Mouse (Mus musculus) heart, postnatal 10 days (tissue): ENCODE measurements around the gene Csnk2a1. TPM values are rescaled to one million over a fixed set of nuclear protein-coding genes. Genes with fewer than 3 reads are reported as not detected.
A peak's percentile ranks its signal among the peaks of the same experiment; 100 is the strongest.
"Not testable (repeated sequence)": the region's sequence is repeated elsewhere in the genome, so short reads cannot be mapped to it uniquely, and the experiment has no call there.

ENCODE experiments used
- DNase-seq, 2 experiments: peaks; one replicate each; pipeline ENCODE4 v3.0.0; 2021
- intact Hi-C: fragments of 180-260 bp; cut with DNase I; formaldehyde crosslinking; loops from one replicate; pipeline ENCODE4 v1.15.1; 2025
- total RNA-seq, 2 experiments: library from RNA; stranded (reverse); gene quantifications; 2 replicates each; pipeline ENCODE4 v1.2.3; 2021

Csnk2a1 gene
- total RNA-seq, 2 experiments from 2014 or later = 106 to 107 TPM

DNA sequence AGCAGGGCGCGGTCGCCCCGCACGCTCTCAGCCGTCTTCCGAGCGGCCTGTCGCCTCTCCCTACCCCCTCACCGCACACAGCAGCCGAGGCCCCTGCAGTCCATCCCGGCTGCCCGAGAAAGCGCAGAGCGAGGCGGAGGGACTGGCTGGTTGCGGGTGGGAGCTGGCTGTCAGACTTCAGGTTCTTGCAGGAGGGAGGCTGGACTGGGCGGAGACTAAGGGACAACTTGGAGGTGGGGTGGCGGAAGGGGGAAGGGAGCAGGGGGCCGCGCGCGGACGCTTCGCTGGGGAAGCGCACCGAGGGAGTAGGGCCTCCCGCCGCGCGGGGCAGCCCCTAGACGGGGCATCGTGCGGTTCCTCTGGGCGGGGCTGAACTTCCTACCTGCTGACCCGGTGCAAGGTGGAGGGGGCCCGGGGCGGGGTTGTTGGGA, 427 bp downstream of the Csnk2a1 start:
- DNase-seq = peak; percentile 82 to 83
- intact Hi-C loops = no loop called here

DNA sequence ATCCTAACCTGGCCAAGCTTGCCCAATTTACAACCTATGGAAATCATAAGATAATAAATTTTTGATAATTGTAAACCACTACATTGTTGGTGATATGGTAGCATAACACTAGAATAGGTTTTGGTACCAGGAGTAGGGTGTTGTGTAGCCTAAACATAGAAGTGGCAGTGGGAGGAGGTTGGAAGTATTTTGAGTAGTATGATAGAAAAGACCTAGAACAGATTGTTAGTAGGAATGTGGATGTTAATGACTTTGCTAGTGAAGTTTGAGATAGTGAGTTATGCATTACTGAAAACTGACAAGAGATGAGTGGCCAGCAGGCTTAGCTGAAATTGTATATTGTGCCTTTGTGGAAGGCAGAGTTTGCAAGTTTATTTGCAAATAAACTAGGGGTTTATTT, 3.4 kb downstream of the Csnk2a1 start:
- no peak for DNase-seq
- intact Hi-C loops = no loop called here

- intact Hi-C loops = no loop called here
- no peak for DNase-seq
These were observed 11.3 kb downstream of the Csnk2a1 start for GRCm38 (mm10) chr2:152237926-152238325.

DNA sequence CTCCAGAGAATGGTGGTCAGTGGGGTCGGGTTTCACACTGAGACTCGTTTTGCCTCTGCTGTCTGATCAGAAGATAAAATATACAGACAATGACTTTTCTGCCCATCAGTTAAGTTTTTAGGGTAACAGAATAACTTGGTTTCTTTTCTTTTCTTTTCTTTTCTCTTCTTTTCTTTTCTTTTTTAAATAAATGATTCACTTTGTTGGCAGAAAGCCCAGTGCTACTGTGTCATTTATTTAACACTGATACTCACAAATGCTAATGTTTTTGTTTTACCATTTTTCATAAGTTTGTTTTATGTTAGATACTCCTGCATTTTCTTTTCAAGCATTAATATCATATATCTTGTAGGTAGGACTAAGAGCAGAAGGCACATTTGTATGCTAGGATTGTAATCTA, 13.9 kb downstream of the Csnk2a1 start:
- no peak for DNase-seq
- intact Hi-C loops = no loop called here

DNA sequence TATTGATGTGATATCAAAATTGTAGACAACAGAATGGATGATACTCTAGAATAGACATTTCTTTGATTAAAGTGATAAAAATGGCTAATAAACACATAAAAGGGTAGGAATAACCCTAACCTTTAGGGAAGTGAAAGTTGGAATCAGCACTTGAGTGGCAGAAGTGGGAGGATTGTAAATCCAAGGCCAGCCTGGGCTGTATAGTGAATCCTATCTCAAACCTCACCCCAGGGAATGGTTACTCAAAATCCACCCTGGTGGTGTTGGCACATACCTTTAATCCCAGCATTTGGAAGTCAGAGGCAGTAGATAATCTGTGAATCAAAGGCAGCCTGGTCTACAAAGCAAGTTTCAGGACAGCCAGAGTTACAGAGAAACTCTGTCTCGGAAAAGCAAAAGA, 20.6 kb downstream of the Csnk2a1 start:
- intact Hi-C loops = no loop called here
- DNase-seq = no peak

GRCm38 (mm10) chr2:152250511-152250910, 23.9 kb downstream of the Csnk2a1 start:
- no peak for DNase-seq
- intact Hi-C loops = no loop called here

DNA sequence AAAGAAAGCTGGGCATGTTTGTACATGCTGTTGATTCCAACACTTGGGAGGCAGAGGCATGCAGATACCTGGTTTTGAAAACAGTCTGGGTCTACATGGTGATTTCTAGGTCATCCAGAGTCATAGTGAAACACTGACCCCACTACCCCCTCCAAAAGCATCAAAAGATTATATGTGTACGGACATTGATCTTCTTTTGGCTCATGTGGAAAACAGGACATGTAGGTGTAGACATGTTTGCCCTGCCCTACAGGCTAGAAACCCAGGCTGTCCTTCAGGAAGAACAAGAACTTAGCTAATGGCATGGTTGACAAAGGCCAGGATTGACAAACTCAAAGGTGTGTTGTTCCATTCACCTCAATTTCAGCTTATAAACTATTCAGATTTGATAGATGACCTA, 33.1 kb downstream of the Csnk2a1 start:
- no peak for DNase-seq
- intact Hi-C loops = no loop called here

DNA sequence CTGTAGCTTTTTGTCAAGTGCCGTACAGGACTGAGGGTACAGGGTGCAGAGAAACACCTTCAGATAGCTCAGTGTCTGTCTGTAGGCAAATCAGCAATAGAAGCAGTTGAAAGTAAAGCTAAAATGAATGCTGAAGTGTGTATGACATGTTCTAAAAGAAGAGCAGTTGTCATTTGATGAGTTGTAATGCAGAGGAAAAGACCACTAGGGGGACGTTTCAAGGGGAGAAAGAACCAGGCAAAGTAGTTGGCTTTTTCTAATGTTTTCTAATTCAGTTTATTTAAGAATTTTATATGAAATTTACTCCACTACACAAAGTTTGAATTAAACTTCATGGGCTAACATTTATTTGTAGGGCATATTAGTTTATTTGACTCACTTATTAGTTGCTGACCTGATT, 47.0 kb downstream of the Csnk2a1 start:
- no peak for DNase-seq
- intact Hi-C loops = no loop called here

DNA sequence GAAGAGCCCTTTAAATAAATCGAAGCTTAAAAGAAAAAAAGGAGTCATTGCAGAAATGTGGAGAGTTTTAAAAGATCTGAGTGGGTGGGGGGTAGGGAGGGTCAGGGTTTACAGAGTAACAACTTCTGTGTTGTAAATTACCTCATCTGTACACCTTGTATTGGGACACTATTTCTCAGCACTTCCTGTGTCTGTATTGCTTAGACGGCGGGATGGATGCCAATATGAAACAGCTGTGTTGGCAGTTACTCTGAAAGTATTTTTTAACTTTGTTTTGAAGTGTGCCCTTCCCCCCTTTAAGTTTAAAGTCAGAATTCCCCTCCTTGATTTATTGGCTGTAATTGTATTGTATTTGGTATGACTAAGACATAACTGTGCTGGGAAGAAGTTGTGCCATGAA, 54.8 kb downstream of the Csnk2a1 start:
- intact Hi-C loops = no loop called here
- peak; percentile 22 to 26 for DNase-seq

GRCm38 (mm10) chr2:152287560-152287959, 60.9 kb downstream of the Csnk2a1 start:
- DNase-seq = no peak
- intact Hi-C loops = no loop called here

DNA sequence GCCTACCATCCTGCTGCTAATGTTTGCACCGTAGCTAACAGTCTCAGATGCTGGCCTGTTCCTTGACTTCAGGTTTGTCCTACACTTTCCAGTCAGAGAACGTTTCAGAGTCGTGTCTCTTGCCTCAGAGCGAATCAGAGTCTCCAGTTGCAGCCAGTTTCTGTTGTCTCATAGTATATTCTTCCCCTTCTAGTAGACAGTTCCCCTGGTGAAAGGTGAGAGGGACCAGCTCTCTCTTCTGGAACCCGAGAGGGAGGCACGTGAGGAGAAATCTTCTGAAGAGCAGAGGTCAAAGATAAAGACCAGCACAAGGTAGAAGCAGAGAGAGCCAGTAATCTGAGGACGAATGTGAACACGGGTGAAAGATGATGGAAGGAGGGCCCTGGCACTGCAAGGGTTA, 61.4 kb downstream of the Csnk2a1 start:
- DNase-seq = no peak
- intact Hi-C loops = no loop called here

DNA sequence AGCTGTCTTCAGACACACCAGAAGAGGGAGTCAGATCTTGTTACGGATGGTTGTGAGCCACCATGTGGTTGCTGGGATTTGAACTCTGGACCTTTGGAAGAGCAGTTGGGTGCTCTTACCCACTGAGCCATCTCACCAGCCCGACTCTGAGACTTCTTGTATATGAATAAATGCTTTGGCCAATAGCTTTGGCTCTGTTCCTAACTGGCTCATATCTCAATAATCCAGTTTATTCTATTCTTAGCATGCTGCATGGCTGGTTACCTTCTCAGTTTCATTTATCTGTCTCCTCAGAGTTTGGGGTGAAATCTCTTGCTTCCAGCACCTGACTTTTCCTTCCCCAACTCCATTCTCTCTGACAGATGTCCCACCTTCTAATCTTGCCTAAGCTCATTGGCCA, 63.0 kb downstream of the Csnk2a1 start:
- intact Hi-C loops = loop anchor here (5.0 kb wide), 1 partner anchor 78 kb away; no protein-coding TSS in a partner anchor

DNA sequence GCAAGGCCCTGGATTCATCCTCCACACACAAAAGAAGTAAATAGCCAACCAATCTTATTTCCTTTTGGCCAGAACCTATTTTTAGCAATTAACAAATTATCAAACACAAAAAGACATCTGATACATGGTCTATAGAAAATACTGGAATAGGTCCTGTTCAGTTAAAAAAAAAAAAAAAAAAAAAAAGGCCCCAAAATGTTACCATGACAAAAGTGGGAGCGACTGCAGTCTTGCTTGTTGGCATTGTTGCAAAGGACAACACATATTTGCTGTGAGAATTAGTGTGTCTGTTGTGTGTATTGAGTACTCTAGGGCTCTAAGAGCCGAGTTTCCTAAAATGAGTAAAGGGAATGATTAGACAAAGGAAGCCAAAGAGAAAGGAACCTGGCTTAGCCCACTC, 65.8 kb downstream of the Csnk2a1 start:
- DNase-seq = no peak
- intact Hi-C loops = loop anchor here (5.0 kb wide), 1 partner anchor 75 kb away; no protein-coding TSS in a partner anchor

More for the DNA sequence above, 63.0 kb downstream of the Csnk2a1 start:
- not testable (repeated sequence) for DNase-seq

- intact Hi-C loops = loop anchor here (5.0 kb wide), 1 partner anchor 74 kb away; no protein-coding TSS in a partner anchor
These were observed 66.6 kb downstream of the Csnk2a1 start for GRCm38 (mm10) chr2:152293179-152293726.

DNA sequence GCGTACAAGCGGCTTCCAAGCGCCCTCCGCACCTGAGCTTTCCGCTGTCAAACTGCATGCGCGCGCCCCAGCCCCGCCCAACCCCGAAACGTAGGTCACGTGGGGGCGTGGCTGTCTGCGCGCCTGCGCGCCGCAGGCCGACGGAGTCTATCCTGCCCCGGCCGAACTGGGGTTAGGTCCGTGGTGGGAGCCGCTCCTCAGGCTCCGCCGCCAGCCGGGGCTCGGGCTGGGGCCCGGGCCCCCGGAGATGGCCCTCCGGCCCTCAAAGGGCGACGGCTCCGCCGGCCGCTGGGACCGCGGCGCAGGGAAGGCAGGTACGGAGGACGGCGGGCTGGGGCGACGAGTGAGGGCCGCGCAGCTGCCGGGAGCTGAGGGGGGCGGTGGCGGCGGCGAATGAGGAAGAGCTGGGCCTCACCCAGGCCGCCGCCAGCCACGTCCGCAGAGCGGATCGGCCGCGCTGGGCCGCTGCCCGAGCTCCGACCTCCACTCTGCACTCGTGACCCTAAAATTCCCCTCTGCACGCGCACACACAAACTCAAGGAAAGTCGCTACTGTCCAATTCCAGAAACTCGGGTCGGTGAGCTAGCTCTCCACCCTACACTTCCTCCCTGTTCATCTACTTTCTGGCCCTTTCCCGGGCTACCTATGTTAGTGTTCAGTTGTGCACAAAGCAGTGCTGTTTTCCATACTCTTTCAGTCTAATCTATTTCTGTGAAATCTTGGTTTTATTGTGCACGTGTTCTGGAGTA, 67.3 kb downstream of the Csnk2a1 start, which contains the start of gene Tbc1d20:
Tbc1d20 (plus strand) TSS at position 102 of the 749 bp plus-strand sequence.
- intact Hi-C loops = loop anchor here (2.0 to 5.0 kb wide), 2 partner anchors 37 to 73 kb away; no protein-coding TSS in a partner anchor

More at GRCm38 (mm10) chr2:152293179-152293726, 66.6 kb downstream of the Csnk2a1 start:
- no peak for DNase-seq

DNA sequence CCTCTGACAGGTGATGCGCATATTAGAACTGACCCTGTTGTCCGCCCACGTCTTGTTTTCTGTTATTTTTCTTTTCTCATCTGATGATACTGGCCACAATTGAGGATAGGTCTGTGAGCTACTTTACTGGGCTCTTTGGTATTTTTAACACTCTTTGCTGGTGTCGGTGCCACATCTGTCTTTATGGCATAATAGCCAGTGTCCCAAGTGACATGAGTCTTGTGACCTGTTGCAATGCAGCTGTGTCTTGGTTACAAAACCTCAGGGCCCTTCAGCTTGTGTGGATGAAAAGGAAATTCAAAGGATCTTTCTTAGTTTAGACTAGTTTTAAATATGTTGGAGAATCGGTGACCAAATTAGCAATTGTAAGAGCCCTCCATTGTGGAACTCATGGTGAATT, 67.9 kb downstream of the Csnk2a1 start:
- DNase-seq = no peak
- intact Hi-C loops = loop anchor here (2.0 to 5.0 kb wide), 2 partner anchors 36 to 73 kb away; no protein-coding TSS in a partner anchor

More for the DNA sequence above, 67.3 kb downstream of the Csnk2a1 start, which contains the start of gene Tbc1d20:
- DNase-seq = peak; percentile 91 to 93

DNA sequence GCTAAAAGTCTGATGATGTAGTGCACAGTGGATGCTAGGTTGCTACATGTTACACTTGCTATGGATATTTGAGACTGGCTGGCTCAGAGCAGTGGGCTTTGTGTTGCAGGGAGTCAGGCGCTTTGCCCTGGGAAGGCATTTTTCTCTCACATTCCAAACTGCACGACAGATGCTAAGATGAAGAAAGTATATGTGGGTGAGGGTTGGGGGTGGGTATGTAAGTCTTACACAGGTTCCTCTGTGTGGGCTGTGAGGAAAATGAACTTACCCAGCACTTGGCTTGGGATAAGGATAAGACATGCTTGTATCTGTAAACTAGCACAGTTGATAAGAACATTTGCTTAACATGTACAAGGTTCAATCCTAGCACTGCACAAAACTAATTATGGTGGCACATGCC, 76.2 kb downstream of the Csnk2a1 start:
- no peak for DNase-seq
- intact Hi-C loops = no loop called here

DNA sequence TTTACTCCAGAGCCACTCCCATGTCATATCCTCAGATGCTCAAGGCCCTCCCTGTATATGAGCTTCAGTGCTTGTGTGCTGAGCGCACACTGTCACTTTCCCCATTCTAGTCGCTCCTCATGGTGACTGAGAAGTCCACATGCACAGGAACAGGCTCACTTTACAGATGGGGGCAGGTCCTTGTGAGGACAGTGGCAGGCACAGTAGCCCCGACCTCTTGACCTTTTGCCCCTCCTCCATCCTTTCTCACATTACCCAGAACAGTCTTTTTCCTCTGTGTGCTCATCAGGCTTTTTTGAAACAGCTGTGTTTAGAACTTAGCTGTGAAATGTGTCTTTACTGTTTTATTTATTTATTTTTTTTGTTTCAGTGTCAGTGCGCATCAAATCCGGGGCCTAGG, 77.1 kb downstream of the Csnk2a1 start:
- intact Hi-C loops = no loop called here
- no peak for DNase-seq

DNA sequence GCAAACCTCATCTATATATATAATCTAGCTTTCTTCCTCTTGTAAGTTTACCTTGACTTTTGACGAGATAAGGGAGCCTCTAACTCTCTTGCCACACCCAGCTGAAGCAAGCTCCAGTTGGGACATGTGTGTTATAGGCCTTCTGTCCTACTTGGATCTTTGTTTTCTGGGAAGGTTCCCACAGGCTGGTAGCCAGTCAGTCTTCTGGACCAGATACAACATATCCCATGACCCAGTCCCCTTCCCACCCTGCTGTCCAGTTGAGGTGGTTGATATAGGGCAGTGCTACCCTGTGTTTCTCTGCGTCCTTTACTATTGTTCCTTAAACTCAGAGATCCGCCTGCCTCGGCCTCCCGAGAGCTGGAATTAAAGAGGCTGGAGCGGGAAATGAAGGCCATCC, 78.8 kb downstream of the Csnk2a1 start:
- intact Hi-C loops = no loop called here
- DNase-seq = no peak

GRCm38 (mm10) chr2:152307186-152307585, 80.5 kb downstream of the Csnk2a1 start:
- no peak for DNase-seq
- intact Hi-C loops = no loop called here

- no peak for DNase-seq
- intact Hi-C loops = no loop called here
These were observed 86.4 kb downstream of the Csnk2a1 start for GRCm38 (mm10) chr2:152312996-152313395.

DNA sequence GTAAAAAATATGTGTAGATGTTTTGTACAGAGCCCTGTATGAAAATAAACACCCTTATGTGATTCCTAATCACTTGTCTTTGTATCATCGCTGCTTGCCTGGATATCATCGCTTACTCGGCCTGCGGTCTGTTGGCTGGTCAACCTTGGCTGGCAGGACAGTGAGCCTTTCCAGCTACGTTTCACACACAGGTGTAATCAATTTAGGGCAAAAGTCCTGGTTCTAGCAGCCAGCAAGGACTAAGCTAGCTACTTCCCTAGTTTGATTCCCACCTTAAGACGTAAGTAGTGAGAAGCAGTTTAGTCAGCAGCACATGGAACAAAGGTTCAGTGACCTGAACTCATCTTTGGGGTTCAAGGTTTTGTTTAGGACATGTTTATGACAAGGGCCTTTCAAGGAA, 87.3 kb downstream of the Csnk2a1 start:
- intact Hi-C loops = no loop called here
- DNase-seq = no peak
